Mouse (Mus musculus) WW6 (cell line): ENCODE results near the gene Gm3239.
"Not testable (repeated sequence)": the region's sequence is repeated elsewhere in the genome, so short reads cannot be mapped to it uniquely, and the experiment has no call there.

Source experiments
- DNase-seq: peaks from one replicate; pipeline ENCODE4 v3.0.0-alpha.2; 2013; ENCODE audit warnings: low read depth, low spot score

The Gm3239 gene

DNA sequence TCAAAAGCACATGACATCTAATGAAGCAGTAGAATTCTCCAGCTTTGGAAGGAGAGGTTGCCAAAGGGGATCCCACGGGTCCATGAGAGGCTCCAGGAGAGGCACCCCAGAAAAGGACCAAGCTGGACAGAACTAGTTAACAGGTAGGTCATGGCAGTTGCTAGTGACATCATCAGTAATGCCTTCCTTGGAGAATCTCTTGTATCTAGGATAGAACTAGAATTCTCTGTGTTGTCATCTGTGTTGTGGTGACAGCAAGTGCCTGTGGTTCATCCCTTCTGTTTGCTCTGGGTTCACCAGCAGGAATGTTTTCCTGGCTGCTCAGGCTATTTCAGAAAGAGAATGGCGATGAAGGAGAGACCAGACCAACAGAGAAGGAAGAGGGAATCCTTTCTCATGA is at the start of gene Gm3239:
Gene Gm3239 (plus strand): TSS at position 301 of the 400 bp plus-strand sequence.
- DNase-seq, result not testable (repeated sequence)

DNA sequence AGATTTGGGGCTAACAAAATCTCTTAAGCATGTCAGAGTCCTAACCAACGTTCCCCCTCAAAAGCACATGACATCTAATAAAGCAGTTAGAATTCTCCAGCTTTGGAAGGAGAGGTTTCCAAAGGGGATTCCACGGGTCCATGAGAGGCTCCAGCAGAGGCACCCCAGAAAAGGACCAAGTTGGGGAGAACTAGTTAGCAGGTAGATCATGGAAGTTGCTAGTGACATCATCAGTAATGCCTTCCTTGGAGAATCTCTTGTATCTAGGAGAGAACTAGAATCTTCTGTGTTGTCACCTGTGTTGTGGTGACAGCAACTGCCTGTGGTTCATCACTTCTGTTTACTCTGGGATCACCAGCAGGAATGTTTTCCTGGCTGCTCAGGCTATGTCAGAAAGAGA is 31.9 kb upstream of the Gm3239 start, which contains the start of gene Gm8159:
Gene Gm8159 (plus strand): TSS at position 301 of the 400 bp plus-strand sequence.
- DNase-seq, result not testable (repeated sequence)

DNA sequence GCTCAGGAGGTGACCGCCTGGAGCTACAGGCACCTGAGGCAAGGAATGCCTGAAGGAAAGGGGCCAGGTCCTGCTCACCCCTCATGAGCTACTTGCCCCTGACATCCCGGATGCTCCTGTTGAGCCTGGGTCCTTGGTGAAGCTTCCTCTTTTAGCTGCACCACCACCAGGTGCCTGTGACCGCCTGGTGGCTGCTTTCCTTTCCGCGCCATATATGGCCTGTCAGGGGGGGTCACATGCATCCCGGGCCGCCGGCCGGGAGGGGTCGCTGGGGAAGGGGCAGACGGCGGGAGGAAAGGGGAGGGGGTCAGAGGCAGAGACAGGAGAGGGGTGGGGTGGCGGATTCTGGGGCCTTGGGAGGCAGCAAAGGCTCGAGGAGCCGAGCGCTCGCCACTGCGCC is 14.7 kb upstream of the Gm3239 start:
- not testable (repeated sequence) for DNase-seq

DNA sequence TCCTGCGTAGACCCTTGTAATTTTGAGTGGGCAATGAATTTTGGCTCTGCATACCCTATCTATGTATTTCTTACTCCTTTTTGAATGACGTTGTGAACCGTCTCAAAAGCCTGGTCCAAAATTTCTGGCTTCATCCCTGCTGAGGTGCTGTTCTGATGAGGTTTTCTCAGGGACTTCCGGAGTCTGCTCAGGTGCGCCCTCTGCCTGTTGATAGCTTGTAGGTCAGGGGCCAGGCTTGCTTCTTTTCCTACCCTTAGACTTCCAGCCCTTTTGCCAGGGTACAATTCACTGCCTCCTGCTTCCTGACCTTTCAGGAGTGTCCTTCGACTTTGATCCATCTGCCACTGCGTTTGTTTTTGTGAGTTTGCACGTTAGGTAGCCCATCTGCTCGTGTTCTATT is 13.7 kb upstream of the Gm3239 start:
- DNase-seq, result not testable (repeated sequence)

DNA sequence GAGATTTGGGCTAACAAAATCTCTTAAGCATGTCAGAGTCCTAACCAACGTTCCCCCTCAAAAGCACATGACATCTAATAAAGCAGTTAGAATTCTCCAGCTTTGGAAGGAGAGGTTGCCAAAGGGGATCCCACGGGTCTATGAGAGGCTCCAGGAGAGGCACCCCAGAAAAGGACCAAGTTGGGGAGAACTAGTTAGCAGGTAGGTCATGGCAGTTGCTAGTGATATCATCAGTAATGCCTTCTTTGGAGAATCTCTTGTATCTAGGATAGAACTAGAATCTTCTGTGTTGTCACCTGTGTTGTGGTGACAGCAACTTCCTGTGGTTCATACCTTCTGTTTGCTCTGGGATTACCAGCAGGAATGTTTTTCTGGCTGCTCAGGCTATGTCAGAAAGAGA is 44.9 kb downstream of the Gm3239 start, which contains the start of gene Gm7876:
Gene Gm7876 (plus strand): TSS at position 301 of the 400 bp plus-strand sequence.
- not testable (repeated sequence) for DNase-seq
